Mouse (Mus musculus): ENCODE results near the gene Slc6a3. TPM values are rescaled to one million over a fixed set of nuclear protein-coding genes. Genes with fewer than 3 reads are reported as not detected.
A peak's percentile ranks its signal among the peaks of the same experiment; 100 is the strongest.

Slc6a3 gene
- polyA plus RNA-seq, 1 experiment: not detected

DNA sequence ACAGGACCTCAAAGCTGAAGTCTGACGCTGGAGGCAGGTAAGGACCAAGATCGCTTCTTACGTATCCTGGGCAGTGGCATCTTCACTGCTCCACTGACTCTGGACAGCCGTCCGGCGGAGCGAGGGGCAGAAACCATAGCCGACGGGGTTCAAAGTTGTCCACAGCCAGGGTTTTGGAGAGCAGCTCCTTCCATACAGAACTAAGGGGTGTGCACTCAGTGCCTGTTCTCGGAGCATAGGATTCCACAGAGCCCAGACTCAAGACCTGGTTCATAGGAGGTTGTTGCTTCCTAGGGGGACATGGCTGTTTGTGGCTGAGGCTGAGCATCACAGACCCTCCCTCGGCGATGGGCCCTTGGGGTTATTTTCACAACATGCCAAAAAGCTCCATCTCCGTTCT lies 277 bp downstream of the Slc6a3 start:
- Histone ChIP-seq H3K27ac (ENCODE audit: insufficient read depth, low read depth, low read length) (no peak overlapping the region), H3K4me3 (ENCODE audit: insufficient read depth, low read depth, low read length) (peak overlapping the region; percentile 29), H3K4me1 (ENCODE audit: control insufficient read depth, insufficient read depth, low read length) (peaks cover 11% of the 10 kb centered on the region)
- TF ChIP-seq CTCF (IDR thresholded peaks at IDR 0.05; ENCODE audit: insufficient read depth, low read depth, low read length) (no peak), POLR2A (IDR thresholded peaks at IDR 0.05; ENCODE audit: insufficient read depth, low read depth, low read length) (no peak)
- 13% methylated on average over 13 of the region's 13 CpGs for WGBS

- Histone ChIP-seq H3K4me1 (ENCODE audit: control insufficient read depth, insufficient read depth, low read length) (no peaks in the 10 kb centered on the region), H3K27ac (ENCODE audit: insufficient read depth, low read depth, low read length) (no peak overlapping the region), H3K4me3 (ENCODE audit: insufficient read depth, low read depth, low read length) (no peak overlapping the region)
- no peak for TF ChIP-seq CTCF (IDR thresholded peaks at IDR 0.05; ENCODE audit: insufficient read depth, low read depth, low read length)
- TF ChIP-seq POLR2A (IDR thresholded peaks at IDR 0.05; ENCODE audit: insufficient read depth, low read depth, low read length): no peak
- WGBS: 82% methylated on average over 5 of the region's 5 CpGs
These were observed 27.7 kb downstream of the Slc6a3 start for GRCm38 (mm10) chr13:73564201-73564600.

GRCm38 (mm10) chr13:73575051-73575450 lies 38.5 kb downstream of the Slc6a3 start:
- Histone ChIP-seq H3K27ac (ENCODE audit: insufficient read depth, low read depth, low read length) (no peak overlapping the region), H3K4me1 (ENCODE audit: control insufficient read depth, insufficient read depth, low read length) (no peaks in the 10 kb centered on the region), H3K4me3 (ENCODE audit: insufficient read depth, low read depth, low read length) (no peak overlapping the region)
- TF ChIP-seq POLR2A (IDR thresholded peaks at IDR 0.05; ENCODE audit: insufficient read depth, low read depth, low read length): no peak
- TF ChIP-seq CTCF (IDR thresholded peaks at IDR 0.05; ENCODE audit: insufficient read depth, low read depth, low read length): no peak

GRCm38 (mm10) chr13:73577277-73577676 lies 40.7 kb downstream of the Slc6a3 start:
- WGBS: 65% methylated on average over 2 of the region's 2 CpGs
- TF ChIP-seq CTCF (IDR thresholded peaks at IDR 0.05; ENCODE audit: insufficient read depth, low read depth, low read length) (no peak), POLR2A (IDR thresholded peaks at IDR 0.05; ENCODE audit: insufficient read depth, low read depth, low read length) (no peak)

DNA sequence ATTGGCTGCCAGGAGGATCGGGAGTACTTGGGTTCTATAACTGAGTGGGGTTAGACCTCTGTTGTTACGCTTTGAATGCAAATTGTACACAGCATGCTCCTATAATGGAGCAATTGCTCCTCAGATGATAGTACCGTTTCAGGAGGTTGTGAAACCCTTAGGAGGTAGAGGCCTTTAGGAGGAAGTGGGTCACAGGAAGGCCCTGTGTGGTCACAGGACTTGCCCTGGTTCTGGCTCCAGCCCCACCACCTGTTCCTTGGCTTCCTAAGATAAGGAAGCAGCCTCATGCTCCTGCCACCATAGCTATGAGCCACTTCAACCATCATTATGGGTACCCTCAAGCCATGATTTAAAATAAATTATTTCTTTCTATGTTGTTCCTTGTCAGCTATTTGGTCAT lies 54.9 kb downstream of the Slc6a3 start:
- 87% methylated on average over 3 of the region's 3 CpGs for WGBS
- TF ChIP-seq POLR2A (IDR thresholded peaks at IDR 0.05; ENCODE audit: insufficient read depth, low read depth, low read length) (no peak), CTCF (IDR thresholded peaks at IDR 0.05; ENCODE audit: insufficient read depth, low read depth, low read length) (no peak)
- Histone ChIP-seq H3K27ac (ENCODE audit: insufficient read depth, low read depth, low read length) (no peak overlapping the region), H3K4me1 (ENCODE audit: control insufficient read depth, insufficient read depth, low read length) (no peaks in the 10 kb centered on the region), H3K4me3 (ENCODE audit: insufficient read depth, low read depth, low read length) (no peak overlapping the region)

More at GRCm38 (mm10) chr13:73577277-73577676, 40.7 kb downstream of the Slc6a3 start:
- no peaks in the 10 kb centered on the region for H3K4me1 ChIP-seq (ENCODE audit: control insufficient read depth, insufficient read depth, low read length)
- no peak overlapping the region for H3K27ac ChIP-seq (ENCODE audit: insufficient read depth, low read depth, low read length)
- no peak overlapping the region for H3K4me3 ChIP-seq (ENCODE audit: insufficient read depth, low read depth, low read length)

DNA sequence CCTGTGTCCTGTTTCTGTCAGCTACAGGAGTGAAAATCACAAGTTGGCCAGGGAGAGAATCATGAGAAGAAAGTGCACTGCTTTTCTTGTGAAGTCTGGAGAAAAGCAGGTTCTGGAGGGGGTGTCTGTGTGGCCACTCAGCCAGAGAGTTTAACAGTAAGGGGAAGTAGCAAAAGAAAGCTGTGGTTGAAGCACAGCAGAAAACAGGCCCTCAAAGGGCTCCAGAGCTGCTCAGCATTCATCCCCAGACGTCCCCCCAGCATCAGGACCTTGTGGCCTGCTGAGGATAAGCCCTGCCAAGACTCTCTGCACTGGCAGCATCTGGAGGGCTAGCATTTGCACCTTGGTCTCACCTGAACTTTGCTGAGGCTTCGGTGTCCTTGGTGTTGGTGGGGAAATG lies 56.0 kb downstream of the Slc6a3 start:
- Histone ChIP-seq H3K4me3 (ENCODE audit: insufficient read depth, low read depth, low read length) (no peak overlapping the region), H3K27ac (ENCODE audit: insufficient read depth, low read depth, low read length) (no peak overlapping the region), H3K4me1 (ENCODE audit: control insufficient read depth, insufficient read depth, low read length) (no peaks in the 10 kb centered on the region)
- WGBS: 36% methylated on average over 2 of the region's 2 CpGs
- TF ChIP-seq CTCF (IDR thresholded peaks at IDR 0.05; ENCODE audit: insufficient read depth, low read depth, low read length): no peak
- no peak for TF ChIP-seq POLR2A (IDR thresholded peaks at IDR 0.05; ENCODE audit: insufficient read depth, low read depth, low read length)

- Histone ChIP-seq H3K27ac (ENCODE audit: insufficient read depth, low read depth, low read length) (no peak overlapping the region), H3K4me3 (ENCODE audit: insufficient read depth, low read depth, low read length) (no peak overlapping the region), H3K4me1 (ENCODE audit: control insufficient read depth, insufficient read depth, low read length) (no peaks in the 10 kb centered on the region)
- WGBS: 81% methylated on average over 4 of the region's 4 CpGs
- TF ChIP-seq POLR2A (IDR thresholded peaks at IDR 0.05; ENCODE audit: insufficient read depth, low read depth, low read length): no peak
These were observed 59.7 kb downstream of the Slc6a3 start for GRCm38 (mm10) chr13:73596276-73596675.

DNA sequence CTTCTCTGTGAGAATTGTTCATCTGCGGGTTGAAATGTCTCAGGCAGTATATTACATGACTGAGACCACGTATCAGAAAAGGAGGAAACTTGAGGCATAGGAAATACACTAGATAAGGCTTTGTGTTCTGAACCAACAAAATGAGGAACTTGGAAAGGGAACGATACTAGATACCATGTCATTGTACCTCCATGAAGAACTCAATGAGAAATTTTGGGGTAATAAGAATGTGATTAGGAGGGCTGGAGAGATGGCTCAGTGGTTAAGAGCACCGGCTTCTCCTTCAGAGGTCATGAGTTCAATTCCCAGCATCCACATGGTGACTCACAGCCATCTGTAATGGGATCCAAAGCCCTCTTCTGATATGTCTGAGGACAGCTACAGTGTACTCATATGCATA lies 63.7 kb downstream of the Slc6a3 start:
- Histone ChIP-seq H3K4me3 (ENCODE audit: insufficient read depth, low read depth, low read length) (no peak overlapping the region), H3K4me1 (ENCODE audit: control insufficient read depth, insufficient read depth, low read length) (peaks cover 4% of the 10 kb centered on the region), H3K27ac (ENCODE audit: insufficient read depth, low read depth, low read length) (no peak overlapping the region)
- TF ChIP-seq POLR2A (IDR thresholded peaks at IDR 0.05; ENCODE audit: insufficient read depth, low read depth, low read length): no peak
- TF ChIP-seq CTCF (IDR thresholded peaks at IDR 0.05; ENCODE audit: insufficient read depth, low read depth, low read length): no peak
- WGBS: 79% methylated on average over 4 of the region's 4 CpGs

DNA sequence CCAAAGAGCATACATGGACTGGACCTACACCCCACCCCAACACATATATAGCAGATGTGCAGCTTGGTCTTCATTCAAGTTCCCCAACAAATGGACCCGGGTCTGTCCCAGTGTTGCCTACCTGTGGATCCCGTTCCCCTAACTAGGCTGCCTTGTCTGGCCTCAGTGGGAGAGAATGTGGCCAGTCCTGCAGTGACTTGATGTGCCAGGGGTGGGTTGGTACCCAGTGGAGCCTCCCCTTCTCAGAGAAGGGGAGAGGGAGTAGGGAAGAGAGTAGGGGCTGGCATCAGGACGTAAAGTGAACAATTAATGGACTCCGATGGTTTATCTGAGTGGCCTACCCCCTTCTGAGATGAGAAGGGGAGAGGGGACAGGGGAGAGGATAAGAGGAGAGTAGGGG lies 66.5 kb downstream of the Slc6a3 start:
- H3K4me1 ChIP-seq (ENCODE audit: control insufficient read depth, insufficient read depth, low read length): peaks cover 4% of the 10 kb centered on the region
- TF ChIP-seq CTCF (IDR thresholded peaks at IDR 0.05; ENCODE audit: insufficient read depth, low read depth, low read length) (no peak), POLR2A (IDR thresholded peaks at IDR 0.05; ENCODE audit: insufficient read depth, low read depth, low read length) (no peak)
- WGBS: 45% methylated on average over 4 of the region's 4 CpGs
- H3K27ac ChIP-seq (ENCODE audit: insufficient read depth, low read depth, low read length): no peak overlapping the region
- H3K4me3 ChIP-seq (ENCODE audit: insufficient read depth, low read depth, low read length): peak overlapping the region; percentile 38

- Histone ChIP-seq H3K4me3 (ENCODE audit: insufficient read depth, low read depth, low read length) (peak within 1 kb of the TSS; percentile 55), H3K4me1 (ENCODE audit: control insufficient read depth, insufficient read depth, low read length) (peaks cover 4% of the 10 kb centered on the region), H3K27ac (ENCODE audit: insufficient read depth, low read depth, low read length) (peak within 1 kb of the TSS; percentile 69; the same call in 1 of the 2 replicates)
- TF ChIP-seq POLR2A (IDR thresholded peaks at IDR 0.05; ENCODE audit: insufficient read depth, low read depth, low read length) (peak; percentile 82), CTCF (IDR thresholded peaks at IDR 0.05; ENCODE audit: insufficient read depth, low read depth, low read length) (no peak)
- WGBS: under 1% methylated on average over 53 of the region's 53 CpGs
These were observed 67.1 kb downstream of the Slc6a3 start, which contains the start of gene Clptm1l for GRCm38 (mm10) chr13:73603522-73604155. Gene Clptm1l, plus strand, starts transcription at chr13:73604006.
